23 mouse cellular contexts compared by ENCODE assay signal in genomic region chr1:75725329-75725728, GRCm38 (mm10).
"Had no signal": no experiment of that assay in that cellular context is flagged by ENCODE, and none has a peak within 500 bp of the region (broad histone marks: within the 10 kb centered on the region; RNA-seq: fewer than 3 reads in every experiment).

No protein-coding gene starts in this region.

- DNase-seq: kidney, adult 11 months; kidney, adult 8-10 months; kidney, postnatal 10 days; kidney, postnatal 36 days; layer of hippocampus, adult 9-11 months; liver; lung, adult 18-20 months; lung, postnatal 10 days; lung, postnatal 36 days; retina, postnatal 1 day; right cerebral cortex, postnatal 4 days; thymus, postnatal 25 days had no signal

- H3K36me3 ChIP-seq: kidney, embryonic 15.5 days; limb, embryonic 10.5 days; limb, embryonic 13.5 days; liver, embryonic 12.5 days; liver, embryonic 15.5 days; lung, embryonic 15.5 days; midbrain, embryonic 10.5 days; neural tube, embryonic 12.5 days; neural tube, embryonic 15.5 days had no signal

- H3K4me2 ChIP-seq: kidney, embryonic 15.5 days; limb, embryonic 13.5 days; liver, embryonic 12.5 days; liver, embryonic 15.5 days; lung, embryonic 15.5 days; neural tube, embryonic 12.5 days; neural tube, embryonic 15.5 days had no signal

- H3K27ac ChIP-seq: kidney, embryonic 15.5 days; limb, embryonic 10.5 days; limb, embryonic 13.5 days; liver, embryonic 12.5 days; liver, embryonic 15.5 days; lung, embryonic 15.5 days; midbrain, embryonic 10.5 days; neural tube, embryonic 12.5 days; neural tube, embryonic 15.5 days; stomach, postnatal 0 days had no signal

- ATAC-seq: liver, embryonic 12.5 days had no signal

- H3K9me3 ChIP-seq: kidney, embryonic 15.5 days; limb, embryonic 10.5 days; liver, embryonic 12.5 days; liver, embryonic 15.5 days; lung, embryonic 15.5 days; megakaryocyte, embryonic 14.5 days; midbrain, embryonic 10.5 days; neural tube, embryonic 12.5 days; neural tube, embryonic 15.5 days had no signal

- H3K9ac ChIP-seq: kidney, embryonic 15.5 days; limb, embryonic 13.5 days; liver, embryonic 12.5 days; liver, embryonic 15.5 days; lung, embryonic 15.5 days; neural tube, embryonic 12.5 days; neural tube, embryonic 15.5 days had no signal

- H3K4me1 ChIP-seq: kidney, embryonic 15.5 days; limb, embryonic 13.5 days; liver, embryonic 12.5 days; liver, embryonic 15.5 days; lung, embryonic 15.5 days; megakaryocyte, embryonic 14.5 days; neural tube, embryonic 12.5 days; neural tube, embryonic 15.5 days had no signal

- H3K27me3 ChIP-seq: kidney, embryonic 15.5 days; limb, embryonic 13.5 days; liver, embryonic 12.5 days; liver, embryonic 15.5 days; lung, embryonic 15.5 days; megakaryocyte, embryonic 14.5 days; neural tube, embryonic 12.5 days; neural tube, embryonic 15.5 days had no signal

- H3K4me3 ChIP-seq: kidney, embryonic 15.5 days; limb, embryonic 10.5 days; limb, embryonic 13.5 days; liver, embryonic 12.5 days; liver, embryonic 15.5 days; lung, embryonic 15.5 days; megakaryocyte, embryonic 14.5 days; midbrain, embryonic 10.5 days; neural tube, embryonic 12.5 days; neural tube, embryonic 15.5 days had no signal
